Mouse (Mus musculus): Measurements from ENCODE around the gene Slc26a10.
"Not testable (repeated sequence)": the region's sequence is repeated elsewhere in the genome, so short reads cannot be mapped to it uniquely, and the experiment has no call there.

Slc26a10 gene

GRCm38 (mm10) chr10:127164190-127164589 is 16.3 kb downstream of the Slc26a10 start:
- no peak for DNase-seq (ENCODE audit: extremely low spot score)

- not testable (repeated sequence) for DNase-seq (ENCODE audit: extremely low spot score)
These were observed 17.6 kb downstream of the Slc26a10 start for GRCm38 (mm10) chr10:127162771-127163261.

- DNase-seq (ENCODE audit: extremely low spot score): no peak
These were observed 19.7 kb downstream of the Slc26a10 start for GRCm38 (mm10) chr10:127160728-127161127.

GRCm38 (mm10) chr10:127160081-127160480 is 20.4 kb downstream of the Slc26a10 start:
- no peak for DNase-seq (ENCODE audit: extremely low spot score)

GRCm38 (mm10) chr10:127158471-127158870 is 22.0 kb downstream of the Slc26a10 start:
- DNase-seq (ENCODE audit: extremely low spot score): no peak

- DNase-seq (ENCODE audit: extremely low spot score): no peak
These were observed 23.9 kb downstream of the Slc26a10 start for GRCm38 (mm10) chr10:127156511-127156910.

- DNase-seq (ENCODE audit: extremely low spot score): no peak
These were observed 24.4 kb downstream of the Slc26a10 start for GRCm38 (mm10) chr10:127156089-127156488.

- DNase-seq (ENCODE audit: extremely low spot score): no peak
These were observed 25.8 kb downstream of the Slc26a10 start for GRCm38 (mm10) chr10:127154652-127155051.

- DNase-seq (ENCODE audit: extremely low spot score): no peak
These were observed 26.2 kb downstream of the Slc26a10 start for GRCm38 (mm10) chr10:127154241-127154640.

- no peak for DNase-seq (ENCODE audit: extremely low spot score)
These were observed 27.1 kb downstream of the Slc26a10 start for GRCm38 (mm10) chr10:127153323-127153722.

- DNase-seq (ENCODE audit: extremely low spot score): not testable (repeated sequence)
These were observed 27.9 kb downstream of the Slc26a10 start for GRCm38 (mm10) chr10:127152556-127152955.

- DNase-seq (ENCODE audit: extremely low spot score): not testable (repeated sequence)
These were observed 29.2 kb downstream of the Slc26a10 start for GRCm38 (mm10) chr10:127151233-127151632.

- no peak for DNase-seq (ENCODE audit: extremely low spot score)
These were observed 30.0 kb downstream of the Slc26a10 start for GRCm38 (mm10) chr10:127150471-127150872.

- no peak for DNase-seq (ENCODE audit: extremely low spot score)
These were observed 33.3 kb downstream of the Slc26a10 start for GRCm38 (mm10) chr10:127147135-127147534.

- no peak for DNase-seq (ENCODE audit: extremely low spot score)
These were observed 35.1 kb downstream of the Slc26a10 start for GRCm38 (mm10) chr10:127145303-127145702.

- DNase-seq (ENCODE audit: extremely low spot score): no peak
These were observed 35.9 kb downstream of the Slc26a10 start for GRCm38 (mm10) chr10:127144536-127144935.

- no peak for DNase-seq (ENCODE audit: extremely low spot score)
These were observed 37.2 kb downstream of the Slc26a10 start for GRCm38 (mm10) chr10:127143228-127143627.

GRCm38 (mm10) chr10:127141500-127141899 is 38.9 kb downstream of the Slc26a10 start:
- DNase-seq (ENCODE audit: extremely low spot score): no peak

GRCm38 (mm10) chr10:127140971-127141370 is 39.5 kb downstream of the Slc26a10 start:
- DNase-seq (ENCODE audit: extremely low spot score): no peak

- no peak for DNase-seq (ENCODE audit: extremely low spot score)
These were observed 41.9 kb downstream of the Slc26a10 start for GRCm38 (mm10) chr10:127138328-127139141.

GRCm38 (mm10) chr10:127137896-127138295 is 42.5 kb downstream of the Slc26a10 start:
- no peak for DNase-seq (ENCODE audit: extremely low spot score)

- DNase-seq (ENCODE audit: extremely low spot score): no peak
These were observed 43.9 kb downstream of the Slc26a10 start for GRCm38 (mm10) chr10:127136510-127136909.

- DNase-seq (ENCODE audit: extremely low spot score): no peak
These were observed 45.2 kb downstream of the Slc26a10 start for GRCm38 (mm10) chr10:127135118-127135836.
